Mouse (Mus musculus) gastrocnemius, postnatal 10 days (tissue): ENCODE data around the gene Rad23a. TPM values are rescaled to one million over a fixed set of nuclear protein-coding genes. Genes with fewer than 3 reads are reported as not detected.
"Not testable (repeated sequence)": the region's sequence is repeated elsewhere in the genome, so short reads cannot be mapped to it uniquely, and the experiment has no call there.

Source experiments
- DNase-seq: peaks from one replicate; pipeline ENCODE4 v3.0.0; 2021; ENCODE audit warnings: mixed read lengths
- total RNA-seq, 2 experiments: library from RNA; stranded (reverse); gene quantifications; 2 replicates each; pipeline ENCODE4 v1.2.3; 2021

Rad23a gene
- total RNA-seq, 2 experiments from 2014 or later, result 124 to 130 TPM

- no peak for DNase-seq
Measured at GRCm38 (mm10) chr8:84841514-84841913, 1.0 kb upstream of the Rad23a start.

GRCm38 (mm10) chr8:84839875-84840247 lies 604 bp downstream of the Rad23a start:
- DNase-seq, result no peak

GRCm38 (mm10) chr8:84839411-84839810 lies 1.1 kb downstream of the Rad23a start:
- DNase-seq, result no peak

DNA sequence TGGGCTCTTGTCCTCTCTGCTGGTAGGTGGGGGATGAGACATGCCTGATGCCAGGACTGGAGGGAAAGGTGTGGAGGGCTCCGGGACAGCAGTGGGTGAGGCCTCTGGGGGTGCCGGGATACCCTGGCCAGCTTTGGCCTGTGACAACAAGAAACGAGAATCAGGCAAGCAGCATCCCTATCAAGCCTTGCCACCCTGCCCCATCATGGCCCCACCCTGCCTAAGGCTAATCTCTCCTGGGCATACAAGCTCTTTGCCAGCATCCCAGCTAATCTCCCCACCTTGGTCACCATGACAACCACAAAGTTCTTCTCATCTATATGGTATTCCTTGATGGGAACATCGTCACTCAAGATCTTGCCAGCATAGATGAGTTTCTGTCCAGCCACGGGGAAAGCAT lies 2.0 kb downstream of the Rad23a start:
- no peak for DNase-seq

DNA sequence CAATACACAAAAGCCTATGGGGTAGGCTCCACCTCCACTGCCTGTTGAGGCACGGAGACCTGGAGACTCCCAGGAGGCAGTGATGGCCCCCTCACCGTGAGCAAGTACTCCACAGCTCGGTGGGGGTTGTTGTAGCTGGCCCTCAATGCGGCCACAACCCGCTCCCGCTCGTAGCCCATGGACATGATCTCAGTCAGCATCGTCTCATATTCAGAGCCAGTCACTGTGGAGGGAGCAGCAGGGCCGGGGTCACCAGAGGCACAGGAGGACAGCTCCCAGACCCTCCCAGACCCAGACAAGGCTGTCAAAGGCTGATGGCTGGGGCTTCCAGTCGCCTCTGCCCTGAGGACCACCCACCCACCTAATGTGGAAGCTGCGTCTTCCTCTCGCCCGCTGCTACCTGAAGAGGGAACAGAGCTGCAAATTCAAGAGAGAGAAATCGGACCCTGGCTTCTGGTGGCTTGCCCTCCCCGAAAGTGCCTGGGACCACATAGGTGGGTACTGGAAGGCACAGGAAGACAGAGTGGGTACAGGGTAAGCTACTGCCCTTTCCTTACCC lies 2.5 kb downstream of the Rad23a start:
- DNase-seq, result no peak

- no peak for DNase-seq
Measured at GRCm38 (mm10) chr8:84837149-84837911, 3.1 kb downstream of the Rad23a start.

DNA sequence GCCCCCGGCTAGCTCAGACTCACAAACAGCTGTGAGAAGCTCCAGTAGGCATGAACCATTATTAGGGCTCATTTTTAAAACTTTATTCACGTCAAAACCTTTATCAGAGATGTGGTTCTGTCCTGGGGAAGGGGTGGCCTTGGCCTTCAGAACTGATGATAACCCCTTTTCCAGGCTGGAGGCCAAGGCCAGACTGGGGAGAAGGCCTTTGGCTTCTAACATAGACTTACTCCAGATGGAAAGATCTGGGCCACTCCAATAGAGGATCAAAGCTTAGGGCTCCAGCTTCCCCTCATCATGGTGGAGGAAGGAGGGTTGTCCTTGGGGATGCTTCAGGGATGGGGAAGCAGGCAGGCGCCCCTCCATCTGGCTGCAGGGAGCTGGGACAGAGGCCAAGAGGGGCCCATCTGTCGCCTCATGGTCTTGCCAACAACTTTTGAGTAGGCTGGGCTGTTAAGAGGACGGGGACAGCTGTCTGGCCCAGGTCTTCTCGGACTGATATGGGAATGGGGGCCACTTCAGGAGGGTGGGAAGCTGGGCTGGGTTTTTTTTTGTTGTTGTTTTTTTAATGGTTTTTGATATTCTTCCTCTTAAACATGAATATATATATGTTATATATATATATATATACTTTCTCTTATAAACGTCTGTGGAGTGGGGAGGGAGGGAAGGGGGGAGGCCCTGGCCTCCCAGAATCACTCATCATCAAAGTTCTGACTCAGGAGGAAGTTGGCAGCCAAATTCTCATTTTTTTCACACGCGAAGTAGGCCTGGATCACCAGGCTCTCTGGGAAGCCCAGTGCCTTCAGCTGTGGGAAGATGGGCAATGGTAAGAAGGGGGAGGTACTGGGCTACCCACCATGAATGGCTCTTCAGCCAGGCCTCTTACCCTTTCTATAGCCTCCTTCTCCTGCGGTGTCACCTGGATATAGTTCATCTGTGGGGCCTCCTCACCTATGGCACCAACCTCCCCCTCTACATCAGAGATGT lies 5.3 kb downstream of the Rad23a start:
- peak; percentile 60 for DNase-seq

- DNase-seq, result no peak
Measured at GRCm38 (mm10) chr8:84834002-84834865, 6.2 kb downstream of the Rad23a start.

DNA sequence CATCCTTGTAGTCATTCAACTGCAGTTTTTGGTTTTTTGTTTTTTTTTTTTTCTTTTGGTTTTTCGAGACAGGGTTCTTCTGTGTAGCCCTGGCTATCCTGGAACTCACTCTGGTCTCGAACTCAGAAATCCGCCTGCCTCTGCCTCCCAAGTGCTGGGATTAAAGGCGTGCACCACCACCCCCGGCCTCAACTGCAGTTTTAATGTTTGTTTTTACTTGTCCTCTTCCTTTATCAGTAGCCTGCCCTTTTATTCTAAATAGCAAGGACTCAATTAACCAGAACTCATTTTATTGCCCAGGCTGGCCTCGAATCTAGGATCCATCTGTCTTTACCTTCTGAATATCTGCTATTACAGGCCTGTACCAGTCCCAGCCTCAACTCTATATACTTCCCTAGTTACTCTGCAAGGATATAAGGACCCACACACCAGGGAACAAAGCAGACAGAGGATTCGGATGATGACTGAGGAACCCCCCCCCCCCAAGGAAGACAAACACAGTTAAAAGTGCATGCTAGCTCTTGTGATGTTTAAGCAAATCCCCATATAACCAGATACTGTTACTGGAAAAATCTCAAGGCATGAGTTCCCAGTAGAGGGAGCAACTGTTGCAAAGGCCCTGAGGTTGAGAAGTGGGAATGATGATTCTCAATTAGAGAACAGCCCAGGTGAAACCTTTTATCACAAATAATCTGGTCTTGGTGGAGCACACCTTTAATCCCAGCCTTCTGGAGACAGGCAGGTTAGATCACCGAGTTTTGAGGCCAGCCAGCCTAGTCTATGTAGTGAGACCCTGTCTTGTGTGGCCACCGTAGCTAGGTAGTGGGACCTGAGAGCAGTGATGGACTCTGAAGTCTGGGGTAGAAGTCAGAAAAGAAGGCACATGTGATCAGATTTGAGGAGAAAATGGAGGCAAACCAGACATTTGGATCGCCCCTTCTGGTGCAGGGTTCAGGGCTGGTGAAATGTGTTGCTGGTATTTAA lies 7.4 kb downstream of the Rad23a start:
- DNase-seq, result no peak

GRCm38 (mm10) chr8:84832034-84832717 lies 8.3 kb downstream of the Rad23a start:
- peak; percentile 81 for DNase-seq

DNA sequence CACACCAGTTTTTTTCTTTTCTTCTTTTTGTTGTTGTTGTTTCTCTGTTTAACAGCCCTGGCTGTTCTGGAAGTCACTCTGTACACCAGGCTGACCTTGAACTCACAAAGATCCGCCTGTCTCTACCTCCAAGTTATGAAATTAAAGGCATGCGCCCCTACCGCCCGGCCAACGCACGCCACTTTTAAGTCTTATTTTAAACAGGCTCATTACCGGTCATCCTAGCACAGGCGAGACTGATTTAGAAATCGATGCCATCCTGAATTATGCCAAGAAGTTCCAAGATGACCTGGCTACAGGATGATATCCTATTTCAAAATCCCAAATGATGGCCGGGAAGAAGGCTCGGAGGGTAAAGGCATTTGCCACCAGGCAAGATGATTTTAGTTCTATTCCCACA lies 9.0 kb downstream of the Rad23a start, which contains the start of gene Gadd45gip1:
Gene Gadd45gip1, plus strand, starts transcription at position 33 of the 400 bp plus-strand sequence.
- DNase-seq, result no peak

DNA sequence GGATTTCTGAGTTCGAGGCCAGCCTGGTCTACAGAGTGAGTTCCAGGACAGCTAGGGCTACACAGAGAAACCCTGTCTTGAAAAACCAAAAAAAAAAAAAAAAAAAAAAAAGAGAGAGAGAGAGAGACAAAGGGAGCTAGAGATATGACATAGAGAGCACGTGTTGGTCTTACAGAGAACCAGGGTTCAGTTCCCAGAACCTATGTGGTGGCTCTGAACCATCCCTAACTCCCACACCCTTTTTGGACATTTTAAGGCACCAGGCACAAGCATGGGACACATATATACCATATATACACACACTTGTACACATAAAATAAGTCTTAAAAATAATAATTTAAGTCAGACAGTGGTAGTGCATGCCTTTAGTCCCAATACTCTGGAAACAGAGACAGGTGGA lies 13.9 kb downstream of the Rad23a start:
- not testable (repeated sequence) for DNase-seq

DNA sequence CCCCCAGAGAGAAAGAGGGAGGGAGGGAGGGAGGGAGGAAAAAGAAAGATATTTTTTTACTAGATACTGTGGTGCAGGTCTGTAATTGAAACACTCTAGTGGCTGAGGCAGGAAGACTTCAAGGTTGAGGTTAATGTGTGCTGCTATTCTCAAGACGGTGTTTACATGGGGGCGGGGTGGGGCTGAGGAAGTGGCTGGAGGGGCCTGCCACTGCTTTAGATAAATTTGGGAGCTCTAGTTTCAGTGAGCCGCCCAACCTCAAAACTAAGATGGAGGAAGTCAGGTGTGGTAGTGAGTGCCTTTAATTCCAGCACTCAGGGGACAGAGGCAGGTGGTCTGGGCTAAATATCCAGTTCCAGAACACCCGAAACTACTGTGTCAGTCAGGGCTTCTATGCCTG lies 14.8 kb downstream of the Rad23a start:
- DNase-seq, result no peak

- DNase-seq, result peak; percentile 66
Measured at GRCm38 (mm10) chr8:84823653-84824052, 16.8 kb downstream of the Rad23a start.

DNA sequence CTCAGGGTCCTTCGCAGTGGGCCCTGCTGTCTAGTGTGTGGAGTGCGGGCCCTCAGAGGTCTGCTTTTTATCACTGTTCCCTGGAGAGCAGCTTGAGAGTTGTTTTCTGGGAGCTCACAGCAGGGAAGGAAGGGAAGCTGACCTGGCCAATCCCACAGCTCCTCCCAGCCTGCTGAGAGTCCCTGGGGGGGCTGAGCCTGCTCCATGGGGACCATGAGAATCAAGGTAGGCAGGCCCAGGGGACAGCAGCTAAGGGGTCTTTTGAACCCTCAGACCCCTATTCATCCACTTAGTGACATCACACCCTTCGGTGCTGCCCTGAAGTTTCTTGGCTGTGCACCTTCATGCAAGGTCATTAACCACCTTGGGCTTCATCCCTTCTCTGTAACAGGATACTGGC lies 17.7 kb downstream of the Rad23a start, which contains the start of gene Dand5:
Gene Dand5, minus strand, starts transcription at position 101 of the 400 bp plus-strand sequence.
- no peak for DNase-seq

DNA sequence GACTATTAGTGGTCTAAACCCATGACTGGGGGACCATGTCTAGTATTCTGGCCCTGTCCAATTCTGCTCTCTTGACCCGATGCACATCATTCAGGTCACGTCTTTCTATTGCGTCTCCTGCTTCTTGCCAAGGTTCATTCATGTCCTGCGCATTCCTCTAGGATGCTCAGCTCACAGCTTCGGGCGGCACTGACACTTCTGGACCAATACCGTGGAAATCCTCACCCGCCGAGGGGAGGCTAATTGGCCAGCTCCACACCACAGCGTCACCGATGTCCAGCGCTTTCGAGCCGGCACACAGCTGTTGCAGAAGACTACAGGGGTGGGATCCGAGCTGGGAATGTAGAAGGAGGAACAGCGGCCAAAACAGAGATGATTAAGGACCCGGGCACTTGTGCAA lies 24.3 kb downstream of the Rad23a start:
- DNase-seq, result no peak

GRCm38 (mm10) chr8:84815547-84815946 lies 24.9 kb downstream of the Rad23a start:
- DNase-seq, result peak; percentile 99

GRCm38 (mm10) chr8:84814555-84815441 lies 25.7 kb downstream of the Rad23a start:
- DNase-seq, result peak; percentile 62

- no peak for DNase-seq
Measured at GRCm38 (mm10) chr8:84814240-84814554, 26.3 kb downstream of the Rad23a start.
